Mouse (Mus musculus) left cerebral cortex, adult 18-20 months (tissue): ENCODE data around the gene Ngdn. TPM values are rescaled to one million over a fixed set of nuclear protein-coding genes. Genes with fewer than 3 reads are reported as not detected.
"Not testable (repeated sequence)": the region's sequence is repeated elsewhere in the genome, so short reads cannot be mapped to it uniquely, and the experiment has no call there.

Experiments
- DNase-seq, 2 experiments: peaks; one replicate each; pipeline ENCODE4 v3.0.0; 2021 to 2022; ENCODE audit warnings: low spot score in 2 of 2, mixed read lengths in 1 of 2
- total RNA-seq, 2 experiments: library from RNA; stranded (reverse); gene quantifications; 2 replicates each; pipeline ENCODE4 v1.2.3; 2021

Ngdn gene
- total RNA-seq, 2 experiments from 2014 or later, result 30.6 to 32.0 TPM

DNA sequence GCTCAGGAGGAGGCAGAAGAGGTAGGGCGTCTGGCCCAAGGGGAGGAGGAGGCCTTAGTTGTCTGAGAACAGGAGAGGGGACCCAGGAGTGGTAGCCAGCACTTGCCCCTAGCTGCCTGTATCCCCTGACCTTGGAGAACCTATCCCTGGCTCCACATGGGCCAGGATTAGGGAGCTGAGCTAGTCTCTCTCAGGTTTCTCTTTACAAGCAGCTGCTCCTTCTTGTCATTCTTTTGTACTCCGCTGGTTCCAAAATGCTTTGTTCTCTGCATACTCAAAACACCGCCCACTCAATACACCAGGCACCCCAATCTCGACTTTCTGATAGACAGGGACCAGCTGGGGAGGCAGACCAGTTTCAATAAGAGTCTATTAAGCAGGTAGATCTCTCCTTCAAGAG is 18.0 kb upstream of the Ngdn start:
- no peak for DNase-seq

GRCm38 (mm10) chr14:54998680-54999079 is 16.6 kb upstream of the Ngdn start:
- no peak for DNase-seq

DNA sequence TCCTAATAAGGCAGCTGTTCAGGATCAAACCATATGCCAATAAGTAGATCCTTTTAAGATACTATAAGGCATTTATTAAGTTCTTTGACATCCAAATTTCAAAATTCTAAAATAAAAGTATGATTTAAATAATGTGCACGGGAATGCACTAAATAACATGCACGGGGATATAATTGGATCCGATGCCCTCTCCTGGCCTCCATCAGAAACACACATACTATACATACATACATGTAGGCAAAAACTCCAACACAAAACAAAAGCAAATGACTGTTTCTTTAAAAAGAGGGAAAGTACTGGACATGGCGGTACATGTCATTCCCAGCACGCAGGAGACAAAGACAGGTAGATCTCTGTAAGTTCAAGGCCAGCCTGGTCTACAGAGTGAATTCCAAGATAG is 15.4 kb upstream of the Ngdn start:
- DNase-seq, result not testable (repeated sequence)

GRCm38 (mm10) chr14:55000814-55001213 is 14.4 kb upstream of the Ngdn start:
- no peak for DNase-seq

DNA sequence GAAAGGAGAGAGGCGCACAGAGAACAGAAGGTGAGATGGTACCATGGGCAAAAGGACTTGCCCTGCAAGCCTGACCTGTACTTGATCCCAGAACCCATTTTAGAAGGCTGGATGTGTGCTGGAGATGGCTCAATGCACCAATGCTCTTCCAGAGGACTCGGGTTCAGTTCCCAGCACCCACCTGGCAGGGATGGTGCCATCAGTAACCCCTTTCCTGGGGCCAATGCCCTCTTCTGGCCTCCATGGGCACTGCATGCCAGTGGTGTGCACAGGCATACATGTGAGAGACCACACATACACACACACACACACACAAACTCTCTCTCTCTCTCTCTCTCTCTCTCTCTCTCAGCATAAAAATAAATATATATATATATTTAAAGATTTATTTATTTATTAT is 13.8 kb upstream of the Ngdn start:
- no peak for DNase-seq

DNA sequence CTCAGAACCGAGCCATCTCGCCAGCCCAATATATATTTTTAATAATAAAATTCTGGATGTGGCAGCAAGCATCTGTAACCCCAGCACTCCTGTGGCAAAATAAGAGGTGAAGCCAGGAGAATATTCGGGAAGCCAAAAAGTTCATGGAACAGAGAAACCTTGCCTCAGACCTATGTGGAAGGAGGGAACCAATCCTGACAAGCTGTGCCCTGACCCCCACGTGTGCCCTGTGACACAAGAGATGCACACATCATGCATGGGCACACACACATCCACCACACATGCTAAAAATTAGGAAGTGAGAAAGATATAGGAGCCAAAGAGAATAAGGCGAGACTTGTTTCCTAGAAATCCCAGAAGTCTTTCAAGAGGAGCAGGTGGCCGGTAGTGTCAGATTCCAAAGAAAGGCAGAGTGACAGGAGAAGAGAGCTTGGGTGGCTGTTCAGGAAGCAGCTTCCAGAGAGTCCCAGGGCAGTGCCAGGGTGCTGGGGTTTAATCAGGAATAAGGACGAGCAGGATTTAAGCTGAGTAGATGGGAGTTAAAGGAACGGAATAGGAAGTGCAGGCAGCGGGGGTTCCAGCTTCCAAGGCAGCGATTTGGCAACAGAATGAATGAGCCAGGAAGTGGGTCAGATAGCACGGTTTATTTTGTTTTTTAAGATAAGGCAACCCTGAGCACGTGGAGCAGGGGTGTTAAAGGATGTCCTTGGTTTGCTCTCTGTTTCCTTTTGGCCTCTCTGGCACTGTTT is 13.1 kb upstream of the Ngdn start:
- no peak for DNase-seq

GRCm38 (mm10) chr14:55002687-55003120 is 12.6 kb upstream of the Ngdn start:
- DNase-seq, result no peak

GRCm38 (mm10) chr14:55003878-55004855 is 11.1 kb upstream of the Ngdn start:
- no peak for DNase-seq

- no peak for DNase-seq
Observed at GRCm38 (mm10) chr14:55005506-55005905, 9.7 kb upstream of the Ngdn start.

GRCm38 (mm10) chr14:55005967-55006366 is 9.3 kb upstream of the Ngdn start:
- DNase-seq, result no peak

DNA sequence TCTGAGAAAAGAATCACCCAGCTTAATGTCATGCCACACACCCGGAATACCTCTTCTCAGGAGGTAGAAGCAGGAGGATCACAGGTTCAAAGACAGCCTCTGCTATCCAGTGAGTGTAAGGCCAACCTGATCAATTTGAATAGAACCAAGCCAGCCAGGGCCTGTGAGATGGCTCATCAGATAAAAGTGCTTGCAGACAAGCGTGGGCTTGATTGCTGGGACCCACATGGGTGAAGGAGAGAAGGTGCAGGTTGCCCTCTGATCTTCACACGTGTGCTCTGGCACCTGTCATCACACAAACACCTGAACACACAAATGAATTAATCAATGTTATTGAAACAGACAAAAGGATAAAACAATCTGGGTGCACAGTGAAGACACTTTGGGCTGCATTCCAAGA is 8.7 kb upstream of the Ngdn start:
- no peak for DNase-seq

- DNase-seq, result no peak
Observed at GRCm38 (mm10) chr14:55007120-55007908, 7.9 kb upstream of the Ngdn start.

DNA sequence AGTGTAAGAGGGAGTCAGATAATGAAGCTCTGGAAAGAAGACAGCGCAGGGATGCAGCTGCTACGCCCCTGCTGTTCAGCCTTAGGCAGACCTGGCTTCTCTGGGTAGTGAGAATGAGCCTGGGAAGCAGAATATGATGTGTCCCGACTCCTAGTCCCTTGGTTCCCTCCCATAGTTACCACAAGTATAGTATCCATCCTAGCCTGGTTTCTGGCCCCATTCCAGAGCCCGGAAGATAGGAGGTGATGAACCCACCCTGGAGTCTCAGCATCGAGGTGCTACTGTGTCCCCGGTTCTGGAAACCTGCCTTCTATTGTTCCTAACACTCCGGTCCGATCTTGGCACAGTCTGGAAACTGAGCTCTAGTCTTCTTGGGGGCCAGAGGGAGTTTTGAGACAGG is 6.8 kb upstream of the Ngdn start:
- no peak for DNase-seq

- no peak for DNase-seq
Observed at GRCm38 (mm10) chr14:55011116-55011515, 4.1 kb upstream of the Ngdn start.

DNA sequence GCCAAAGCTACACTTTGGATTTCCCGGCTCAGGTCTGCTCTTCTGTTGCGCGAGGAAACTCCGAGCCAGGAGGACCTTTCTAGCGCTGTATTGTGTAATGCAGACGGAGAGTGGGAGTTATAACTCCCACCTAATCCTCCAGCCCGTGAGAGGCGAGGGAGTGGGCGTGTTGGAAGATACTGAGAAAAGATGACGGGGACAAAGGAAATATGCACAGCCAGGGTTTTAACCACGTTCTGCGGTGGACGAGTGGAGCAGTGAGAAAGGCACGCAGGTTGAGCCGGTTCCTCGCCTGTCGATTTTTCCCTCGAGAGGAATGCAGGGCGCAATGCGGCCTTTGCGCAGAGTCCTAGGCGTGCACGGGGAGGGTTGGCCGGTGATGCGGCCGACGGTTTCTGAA is 663 bp upstream of the Ngdn start:
- peak; percentile 72 to 76 for DNase-seq

GRCm38 (mm10) chr14:55015767-55016111 is 485 bp downstream of the Ngdn start:
- no peak for DNase-seq

DNA sequence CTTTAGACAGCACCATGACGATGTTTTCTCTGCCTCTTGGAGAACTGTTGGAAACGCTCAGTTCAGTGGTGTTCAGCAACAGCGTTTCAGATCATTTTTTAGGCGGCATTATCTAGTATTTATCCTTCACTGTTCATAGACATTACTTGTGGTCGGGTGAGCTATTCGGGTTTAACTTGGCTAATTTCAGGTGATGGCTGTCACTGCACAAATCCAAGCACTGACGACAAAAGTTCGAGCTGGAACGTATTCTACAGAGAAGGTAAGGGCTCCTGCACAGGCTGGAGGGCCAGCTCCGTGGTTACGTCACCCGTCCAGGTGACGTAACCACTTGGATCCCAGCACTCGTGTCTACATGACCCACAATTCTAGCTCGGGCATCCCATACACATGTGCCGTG is 1.6 kb downstream of the Ngdn start:
- DNase-seq, result no peak

DNA sequence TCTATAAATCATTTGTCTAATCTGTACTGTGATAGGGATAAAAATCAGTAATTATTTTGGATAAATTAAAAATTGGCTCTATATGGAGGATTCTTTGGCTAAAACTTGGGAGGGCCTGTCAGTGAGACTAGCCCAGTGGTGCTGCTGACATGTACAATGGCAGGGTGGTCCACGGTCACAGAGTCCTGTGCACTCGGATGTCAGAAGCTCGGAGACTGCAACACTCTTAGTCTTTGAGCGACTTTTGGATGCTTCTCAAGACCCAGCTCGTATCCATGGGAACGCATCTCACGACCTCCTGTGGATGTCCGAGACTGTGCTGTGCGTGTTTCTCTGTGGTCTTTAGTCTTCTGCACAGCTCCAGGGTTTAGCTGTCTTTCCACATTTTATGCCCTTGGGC is 5.1 kb downstream of the Ngdn start:
- no peak for DNase-seq

GRCm38 (mm10) chr14:55023011-55023410 is 7.8 kb downstream of the Ngdn start:
- no peak for DNase-seq

- DNase-seq, result peak; percentile 66 to 69
Observed at GRCm38 (mm10) chr14:55024236-55024635, 9.0 kb downstream of the Ngdn start.

DNA sequence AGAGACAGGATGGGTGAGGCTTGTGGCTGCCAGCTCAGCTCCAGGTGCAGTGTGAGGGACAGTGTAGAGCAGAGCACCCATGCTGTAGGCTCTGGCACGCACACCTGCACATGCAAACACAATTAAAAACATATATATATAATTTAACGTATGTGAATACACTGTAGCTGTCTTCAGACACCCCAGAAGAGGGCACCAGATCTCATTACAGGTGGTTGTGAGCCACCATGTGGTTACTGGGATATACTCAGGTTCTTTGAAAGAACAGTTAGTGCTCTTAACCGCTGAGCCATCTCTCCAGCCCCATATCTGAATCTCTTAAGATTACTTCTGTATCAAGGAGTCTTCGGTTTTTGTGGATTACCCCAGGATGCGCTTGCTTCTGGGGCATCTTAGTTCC is 10.3 kb downstream of the Ngdn start:
- DNase-seq, result no peak

DNA sequence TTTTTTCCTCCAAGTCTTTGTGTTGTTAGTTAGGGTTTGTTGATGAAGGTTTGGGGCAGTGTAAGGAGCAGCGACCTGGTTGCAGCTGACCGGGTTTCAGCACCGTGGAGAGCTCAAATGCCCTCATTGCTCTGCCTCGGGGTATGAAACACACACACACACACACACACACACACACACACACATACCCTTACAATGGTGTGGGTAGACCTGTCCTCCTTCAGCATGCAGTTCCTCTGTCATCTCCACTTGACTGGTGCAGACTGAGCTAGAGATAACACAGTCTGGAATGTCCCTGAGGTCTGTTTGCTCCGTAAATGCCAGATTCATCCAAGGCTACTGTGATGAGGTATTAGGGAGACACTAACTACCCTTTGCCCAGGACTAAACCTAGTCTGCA is 12.0 kb downstream of the Ngdn start:
- no peak for DNase-seq
